Mouse (Mus musculus) spleen, adult 2 months (tissue): ENCODE measurements around the gene Smok3c. TPM values are rescaled to one million over a fixed set of nuclear protein-coding genes. Genes with fewer than 3 reads are reported as not detected.
"Not testable (repeated sequence)": the region's sequence is repeated elsewhere in the genome, so short reads cannot be mapped to it uniquely, and the experiment has no call there.

Experiments used
- DNase-seq, 2 experiments: peaks; one replicate each; pipeline versions ENCODE4 v3.0.0 to v3.0.0-alpha.2; 2012 to 2021; ENCODE audit warnings: low spot score in 2 of 2, low read depth in 1 of 2
- H3K27ac ChIP-seq: fragments of 200-500 bp; 2 replicates; pipeline ENCODE4 v1.5.1; 2012; ENCODE audit warnings: low read length, inconsistent platforms; ENCODE audit not compliant: insufficient read depth
- H3K27me3 ChIP-seq: fragments of 200-500 bp; 2 replicates; pipeline ENCODE4 v1.6.1; 2012; ENCODE audit warnings: mild to moderate bottlenecking, moderate library complexity, low read length, inconsistent platforms; ENCODE audit not compliant: control insufficient read depth, insufficient read depth
- H3K36me3 ChIP-seq: fragments of 200-500 bp; 2 replicates; pipeline ENCODE4 v1.6.1; 2012; ENCODE audit warnings: mild to moderate bottlenecking, low read length, inconsistent platforms; ENCODE audit not compliant: control insufficient read depth, insufficient read depth
- H3K4me1 ChIP-seq: fragments of 200-500 bp; 2 replicates; pipeline ENCODE4 v1.6.1; 2011; ENCODE audit warnings: inconsistent platforms; ENCODE audit not compliant: control insufficient read depth, insufficient read depth, insufficient read length
- H3K4me3 ChIP-seq: fragments of 200-500 bp; 2 replicates; pipeline ENCODE4 v1.5.1; 2011; ENCODE audit warnings: mild to moderate bottlenecking, inconsistent platforms; ENCODE audit not compliant: insufficient read depth, insufficient read length; ENCODE audit errors: extremely low read depth
- CTCF ChIP-seq: fragments of 200-500 bp; IDR thresholded peaks from 2 replicates; pipeline ENCODE4 v1.5.1; 2011; ENCODE audit warnings: mild to moderate bottlenecking, inconsistent platforms; ENCODE audit not compliant: insufficient read depth, insufficient read length, insufficient replicate concordance; ENCODE audit errors: extremely low read depth
- POLR2A ChIP-seq: fragments of 200-500 bp; IDR thresholded peaks from 2 replicates; pipeline ENCODE4 v1.6.1; 2011; ENCODE audit warnings: low read depth, low read length, inconsistent platforms
- WGBS: fragments of 180-500 bp; shearing (Covaris S2); methylation state at CpG from one replicate; pipeline ENCODE4 v1.1.7; 2018; 5-methylcytosine and 5-hydroxymethylcytosine counted together
- polyA plus RNA-seq: library from polyadenylated mRNA; depleted of rRNA; stranded (reverse); fragments of >200 nt; gene quantifications from 2 replicates; pipeline ENCODE4 v1.2.3, GENCODE M21; 2012; rRNA removed

Smok3c gene
- polyA plus RNA-seq = not detected in 2 replicates

GRCm38 (mm10) chr5:138052894-138053293 is at the start of gene Smok3c:
Gene Smok3c, plus strand, starts transcription at chr5:138053194.
- not testable (repeated sequence) for H3K4me1 ChIP-seq, H3K27ac ChIP-seq, H3K4me3 ChIP-seq, H3K27me3 ChIP-seq, DNase-seq, H3K36me3 ChIP-seq
- no CpG with 5 or more reads among the region's 5 CpGs for WGBS

GRCm38 (mm10) chr5:138009437-138009836 is 43.6 kb upstream of the Smok3c start:
- TF ChIP-seq CTCF (no peak), POLR2A (no peak)
- 86% methylated on average over 5 of the region's 5 CpGs for WGBS
- DNase-seq = no peak
- no peaks in the 10 kb centered on the region for H3K36me3 ChIP-seq
- H3K4me1 ChIP-seq = no peaks in the 10 kb centered on the region
- H3K27me3 ChIP-seq = no peaks in the 10 kb centered on the region
- no peak overlapping the region for H3K4me3 ChIP-seq
- H3K27ac ChIP-seq = no peak overlapping the region

GRCm38 (mm10) chr5:138012382-138012781 is 40.6 kb upstream of the Smok3c start:
- no peak for DNase-seq

GRCm38 (mm10) chr5:138016530-138016929 is 36.5 kb upstream of the Smok3c start:
- Histone ChIP-seq H3K4me3 (no peak overlapping the region), H3K27ac (no peak overlapping the region), H3K4me1 (no peaks in the 10 kb centered on the region), H3K27me3 (no peaks in the 10 kb centered on the region), H3K36me3 (no peaks in the 10 kb centered on the region)
- TF ChIP-seq POLR2A = no peak
- TF ChIP-seq CTCF = no peak
- DNase-seq = no peak
- 90% methylated on average over 2 of the region's 2 CpGs for WGBS

More at GRCm38 (mm10) chr5:138012382-138012781, 40.6 kb upstream of the Smok3c start:
- Histone ChIP-seq H3K4me3 (no peak overlapping the region), H3K36me3 (no peaks in the 10 kb centered on the region), H3K4me1 (no peaks in the 10 kb centered on the region), H3K27ac (no peak overlapping the region), H3K27me3 (no peaks in the 10 kb centered on the region)
- no peak for TF ChIP-seq POLR2A
- TF ChIP-seq CTCF = no peak
- WGBS = 94% methylated on average over 5 of the region's 5 CpGs

GRCm38 (mm10) chr5:138016997-138017396 is 36.0 kb upstream of the Smok3c start:
- H3K27me3 ChIP-seq = no peaks in the 10 kb centered on the region
- H3K27ac ChIP-seq = no peak overlapping the region
- H3K4me1 ChIP-seq = no peaks in the 10 kb centered on the region
- no peak for TF ChIP-seq POLR2A
- TF ChIP-seq CTCF = no peak
- DNase-seq = no peak
- no peak overlapping the region for H3K4me3 ChIP-seq
- no peaks in the 10 kb centered on the region for H3K36me3 ChIP-seq

GRCm38 (mm10) chr5:138019577-138019976 is 33.4 kb upstream of the Smok3c start:
- H3K36me3 ChIP-seq, H3K4me3 ChIP-seq, DNase-seq, H3K27ac ChIP-seq, H3K27me3 ChIP-seq, H3K4me1 ChIP-seq: not testable (repeated sequence)
- WGBS = 88% methylated on average over 4 of the region's 4 CpGs

- 95% methylated on average over 5 of the region's 7 CpGs for WGBS
- H3K4me3 ChIP-seq, H3K36me3 ChIP-seq, DNase-seq, H3K27me3 ChIP-seq, H3K27ac ChIP-seq, H3K4me1 ChIP-seq: not testable (repeated sequence)
These were observed 32.0 kb upstream of the Smok3c start, which contains the start of the genes Smok3a and Smok3b for GRCm38 (mm10) chr5:138020961-138021479. Gene Smok3a, plus strand, starts transcription at chr5:138021261. Gene Smok3b, plus strand, starts transcription at chr5:138021429.

- Histone ChIP-seq H3K4me1 (no peaks in the 10 kb centered on the region), H3K4me3 (no peak overlapping the region), H3K36me3 (no peaks in the 10 kb centered on the region), H3K27ac (no peak overlapping the region), H3K27me3 (no peaks in the 10 kb centered on the region)
- TF ChIP-seq POLR2A (no peak), CTCF (no peak)
- no peak for DNase-seq
- WGBS = 85% methylated on average over 4 of the region's 4 CpGs
These were observed 20.8 kb downstream of the Smok3c start for GRCm38 (mm10) chr5:138073803-138074202.
